8 mouse cellular contexts compared by ENCODE assay signal in genomic region chr2:75659629-75659960, GRCm38 (mm10). TPM values are rescaled to one million over a fixed set of nuclear protein-coding genes. Genes with fewer than 3 reads are reported as not detected.
DNase-seq lines count a peak whose midpoint lies in the region; ATAC-seq lines count a peak whose summit lies in the region.

No protein-coding gene starts in this region.

- H3K9me3 ChIP-seq in hindbrain, embryonic 12.5 days (replicated peaks) = no peaks in the 10 kb centered on the region

- H3K4me3 ChIP-seq in hindbrain, embryonic 12.5 days = peak overlapping the region; percentile 94

- H3K36me3 ChIP-seq in hindbrain, embryonic 12.5 days = peaks cover 22% of the 10 kb centered on the region

- H3K4me2 ChIP-seq in hindbrain, embryonic 12.5 days (replicated peaks) = peak overlapping the region; percentile 86

- WGBS in hindbrain, embryonic 12.5 days = under 1% methylated on average over 34 of the region's 47 CpGs

- H3K27me3 ChIP-seq in hindbrain, embryonic 12.5 days = no peaks in the 10 kb centered on the region

- peak; percentile 94 for DNase-seq in Muller cell, postnatal 12 days (ENCODE audit: inconsistent ontology term)
- peak; percentile 99 for DNase-seq in cerebellum, postnatal 10 days
- DNase-seq in frontal cortex, postnatal 10 days (ENCODE audit: low spot score in 2 of 2) = peak; percentile 84 to 89
- peak; percentile 92 to 94 for DNase-seq in layer of hippocampus, postnatal 25 days (ENCODE audit: extremely low spot score in 1 of 2, low spot score in 1 of 2)
- DNase-seq in lung, postnatal 14 days = peak; percentile 97
- peak; percentile 92 for DNase-seq in ovary, postnatal 36 days (ENCODE audit: low spot score)
- DNase-seq in thymus, postnatal 14 days = peak; percentile 96

- peak overlapping the region; percentile 98 for H3K9ac ChIP-seq in hindbrain, embryonic 12.5 days

- peak; percentile 74 for ATAC-seq in hindbrain, embryonic 12.5 days (ENCODE audit: low FRiP score)

- peak overlapping the region; percentile 96 for H3K27ac ChIP-seq in hindbrain, embryonic 12.5 days

- H3K4me1 ChIP-seq in hindbrain, embryonic 12.5 days = peaks cover 20% of the 10 kb centered on the region

RNA-seq across cellular contexts. Expression of gene Hnrnpa3, which starts 0.5 kb away (rescaled TPM):
- polyA plus RNA-seq in hindbrain, embryonic 12.5 days (2016; fragmentation: Nextera tagmentation; extraction: Ambion mirVana) = 352 and 360 TPM in 2 replicates
- total RNA-seq in layer of hippocampus, postnatal 25 days (2021) = 100 to 1,000 TPM; 273 to 314 TPM

RNA-seq across cellular contexts. Expression of gene Nfe2l2, which starts 44.8 kb away (rescaled TPM):
- 20.0 and 20.5 TPM in 2 replicates for polyA plus RNA-seq in hindbrain, embryonic 12.5 days (2016; fragmentation: Nextera tagmentation; extraction: Ambion mirVana)
- total RNA-seq in layer of hippocampus, postnatal 25 days (2021) = 10 to 100 TPM; 12.1 to 12.3 TPM

Comparison
In these comparisons a context has a peak if more than half of its experiments do, and no peak if none do; other contexts are left out.
1. Peak in every context shown above with its lines: DNase-seq, ATAC-seq, H3K4me3 ChIP-seq and H3K27ac ChIP-seq.